Mouse (Mus musculus) right cerebral cortex, postnatal 10 days (tissue): ENCODE data around the gene Akp3.

Source experiments
- DNase-seq, 2 experiments: peaks; one replicate each; pipeline ENCODE4 v3.0.0; 2021; ENCODE audit warnings: low spot score in 2 of 2

Gene Akp3

DNA sequence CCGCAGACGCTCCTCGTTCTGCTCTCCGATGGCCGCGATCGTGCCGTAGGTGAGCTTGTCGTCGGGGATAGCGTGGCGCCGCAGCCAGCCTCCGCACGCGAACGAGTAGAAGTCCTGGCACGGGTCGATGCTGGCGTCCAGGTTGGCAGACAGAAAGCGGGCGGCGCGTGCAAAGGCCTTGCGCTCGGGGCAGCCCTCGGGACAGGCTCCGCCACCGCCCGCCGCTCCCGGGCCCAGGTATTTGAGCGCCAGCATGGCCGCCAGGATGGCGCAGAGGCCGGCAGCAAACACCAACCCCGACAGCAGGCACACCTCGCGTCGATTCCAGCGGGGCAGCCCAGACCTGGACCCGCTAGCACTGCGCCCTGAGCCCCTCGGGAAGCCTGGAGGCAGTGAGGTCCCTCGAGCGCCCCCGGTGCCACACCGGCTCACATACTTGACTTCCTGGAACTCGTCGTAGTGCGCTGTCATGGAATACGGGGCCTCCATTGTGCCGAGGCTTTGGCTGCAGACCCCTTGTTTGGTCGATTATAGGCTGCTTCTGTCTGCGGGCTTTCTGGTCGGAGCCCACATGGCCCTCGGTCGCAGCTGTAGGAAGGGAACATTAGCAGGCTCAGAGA lies 29.8 kb downstream of the Akp3 start:
- DNase-seq, result no peak

DNA sequence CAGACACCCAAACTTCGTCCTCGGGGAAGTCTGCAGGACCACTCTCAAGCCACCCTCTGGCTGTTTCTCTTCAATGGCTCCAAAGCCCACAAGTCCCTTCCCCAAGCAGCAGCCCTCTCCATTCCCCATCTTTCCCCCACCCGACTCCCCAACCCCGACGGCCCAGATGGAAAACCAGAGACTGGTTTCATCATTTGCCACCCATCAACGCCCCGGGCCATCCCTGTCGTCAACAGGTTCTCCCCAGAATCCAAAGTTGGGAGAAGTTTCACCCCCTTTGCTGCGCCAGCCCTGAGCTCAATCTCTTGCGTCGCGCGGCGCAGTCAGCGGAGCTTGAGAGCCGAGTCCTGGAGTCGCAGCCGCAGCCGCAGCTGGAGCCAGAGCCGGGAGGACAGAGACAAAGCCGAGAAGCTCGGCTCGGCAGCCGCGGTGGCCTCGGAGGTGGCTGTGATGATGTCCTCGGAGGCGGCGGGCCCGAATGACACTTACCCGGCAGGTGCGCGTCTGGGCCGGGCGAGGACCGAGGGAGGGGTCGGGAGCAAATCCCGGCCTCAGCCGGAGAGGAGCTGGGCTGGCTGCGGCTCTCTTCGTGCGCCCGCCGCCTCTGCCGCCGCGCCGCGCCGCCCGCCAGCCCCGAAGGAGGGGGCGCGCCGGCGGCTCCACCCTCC lies 30.9 kb downstream of the Akp3 start:
- DNase-seq, result peak in 1 of 2 experiments; percentile 40

DNA sequence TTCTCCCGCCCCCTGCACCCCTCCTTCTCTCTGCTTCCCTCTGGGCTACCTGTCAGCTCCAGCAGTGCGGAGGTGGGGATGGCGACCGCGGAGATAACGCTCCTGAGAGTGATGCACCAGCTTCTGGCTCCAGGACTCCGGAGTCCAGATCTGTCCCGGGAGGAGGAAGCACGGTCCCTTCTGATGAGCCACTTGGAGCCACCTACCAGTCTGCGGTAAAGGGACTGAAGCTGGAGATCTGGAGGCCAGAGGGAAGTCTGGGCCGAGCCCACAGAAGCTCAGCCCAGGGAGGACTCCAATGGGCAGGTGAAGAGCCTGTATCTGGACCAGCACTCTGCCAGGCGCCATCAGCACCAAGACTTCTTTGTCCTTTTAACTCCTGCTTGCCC lies 31.4 kb downstream of the Akp3 start, which contains the start of gene Ecel1:
TSS of gene Ecel1 (minus strand) at position 323 of the 389 bp plus-strand sequence.
- DNase-seq, result no peak

DNA sequence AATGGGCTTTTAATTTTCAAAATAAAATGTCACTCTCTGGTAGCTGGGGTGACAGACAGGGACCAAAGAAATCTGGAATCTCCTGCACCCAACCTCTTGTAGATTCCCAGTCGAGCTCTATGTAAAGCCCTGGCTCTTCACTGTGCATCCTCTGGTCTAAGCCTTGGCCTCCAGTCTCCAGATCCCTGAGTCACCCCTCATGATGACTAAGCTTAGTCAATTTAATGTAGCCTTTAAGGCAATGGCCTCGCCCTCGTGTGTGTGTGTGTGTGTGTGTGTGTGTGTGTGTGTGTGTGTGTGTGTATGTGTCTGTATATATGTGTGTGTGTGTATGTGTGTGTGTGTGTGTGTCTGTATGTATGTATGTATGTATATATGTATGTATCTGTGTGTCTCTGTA lies 34.6 kb downstream of the Akp3 start:
- DNase-seq, result no peak

DNA sequence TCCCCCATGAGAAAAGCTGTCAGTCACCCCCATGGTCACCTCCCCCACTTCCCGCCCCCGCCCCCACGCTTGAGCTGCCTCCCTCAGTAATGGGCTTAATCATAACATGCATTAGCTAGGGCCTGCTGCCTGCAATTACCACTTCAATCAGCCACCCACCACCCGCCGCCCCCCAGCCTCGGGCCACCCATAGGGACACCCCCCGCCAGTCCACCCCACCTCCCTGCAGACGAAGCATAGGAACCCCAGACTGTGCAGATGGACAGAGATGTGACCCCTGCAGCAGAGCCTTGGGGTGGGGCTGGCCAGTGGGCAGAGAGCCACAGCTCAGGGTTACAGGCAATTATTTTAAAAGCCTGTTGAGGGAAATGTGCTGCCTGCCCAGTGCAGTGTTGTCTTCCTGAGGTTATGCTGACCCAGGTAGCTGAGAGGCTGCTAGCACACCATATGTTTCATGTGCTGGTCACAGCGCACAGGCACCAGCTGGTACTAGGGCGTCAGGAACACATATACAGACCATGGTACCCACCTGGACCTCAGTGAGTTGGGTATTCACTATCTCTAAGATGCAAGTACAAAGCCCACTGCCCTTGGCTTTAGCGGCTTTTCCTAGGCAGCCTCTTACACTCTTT lies 39.5 kb downstream of the Akp3 start:
- no peak for DNase-seq

DNA sequence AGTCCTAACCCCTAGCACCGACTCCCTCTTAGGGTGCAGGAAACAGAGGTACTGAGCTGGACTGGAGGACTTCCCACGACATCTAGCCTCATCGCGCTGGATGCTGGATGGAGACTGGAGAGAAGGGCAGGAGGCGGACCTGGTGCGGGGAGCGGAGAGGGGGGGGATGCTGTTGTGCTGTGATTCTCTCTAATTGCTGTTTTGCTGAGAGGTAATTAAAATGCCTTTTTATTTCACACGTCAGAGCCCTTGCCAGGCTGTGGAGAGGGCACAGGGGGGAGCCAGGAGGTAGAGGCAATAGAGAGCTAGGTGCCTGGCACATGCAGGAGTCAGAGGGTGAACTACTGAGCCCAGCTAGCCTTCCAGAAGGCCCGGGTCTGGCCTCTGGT lies 40.0 kb downstream of the Akp3 start:
- DNase-seq, result no peak

DNA sequence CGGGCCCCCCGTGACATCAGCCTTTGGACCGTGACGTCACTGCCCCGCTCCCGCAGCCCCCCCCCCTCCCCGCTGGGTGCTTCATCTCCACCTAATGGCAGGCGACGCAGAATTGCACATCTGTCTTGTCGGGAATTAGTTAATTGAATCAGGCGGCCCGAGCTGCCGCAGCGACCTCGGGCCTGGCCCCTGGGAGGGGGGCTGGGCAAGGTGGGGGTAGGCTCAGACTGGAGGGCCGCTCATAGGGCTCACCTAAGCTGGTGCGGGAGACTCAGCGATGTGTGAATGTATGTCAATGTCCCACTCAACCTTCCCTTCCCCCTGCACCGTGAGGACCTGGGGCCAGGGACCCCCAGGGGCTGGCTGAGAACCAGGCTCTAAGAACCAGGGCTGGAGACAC lies 45.7 kb downstream of the Akp3 start:
- no peak for DNase-seq

DNA sequence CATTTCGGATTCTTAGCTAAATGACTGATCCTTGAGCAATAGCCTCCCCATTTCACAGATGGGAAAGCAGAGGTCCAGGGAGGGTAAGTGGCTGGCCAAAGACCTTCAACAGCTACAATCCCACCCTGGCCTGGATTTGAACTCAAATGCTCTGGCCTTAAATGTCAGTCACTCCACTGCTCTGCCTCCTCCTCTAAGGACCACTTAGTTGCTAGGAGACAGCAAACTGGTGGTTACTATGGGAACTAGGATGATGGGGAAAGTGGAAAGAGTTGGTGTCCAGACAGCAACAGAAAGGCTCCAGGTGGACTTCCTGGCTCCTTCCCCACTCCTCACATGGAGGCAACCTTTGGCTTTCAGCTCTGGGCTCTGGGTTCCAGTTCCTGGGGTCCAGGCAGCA lies 46.5 kb downstream of the Akp3 start:
- no peak for DNase-seq

DNA sequence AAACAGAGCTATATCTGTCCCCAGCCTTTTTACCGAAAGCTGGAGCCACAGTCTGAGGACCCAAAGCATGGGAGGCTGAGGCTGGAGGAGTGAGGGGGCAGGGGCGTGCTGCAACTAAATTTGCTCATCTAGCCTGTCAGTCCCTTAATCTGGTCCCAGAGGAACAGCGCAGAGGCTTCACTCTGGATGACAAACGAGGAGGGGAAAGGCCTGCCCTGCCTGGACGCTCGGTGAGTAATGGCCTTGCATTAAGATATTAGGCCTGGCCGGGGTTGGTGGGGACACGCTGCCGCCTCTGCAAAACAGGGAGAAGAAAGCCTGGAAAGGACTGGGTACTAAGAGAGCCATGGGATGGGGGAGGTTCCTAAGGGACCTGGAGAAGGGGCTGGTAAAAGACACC lies 47.5 kb downstream of the Akp3 start:
- no peak for DNase-seq

DNA sequence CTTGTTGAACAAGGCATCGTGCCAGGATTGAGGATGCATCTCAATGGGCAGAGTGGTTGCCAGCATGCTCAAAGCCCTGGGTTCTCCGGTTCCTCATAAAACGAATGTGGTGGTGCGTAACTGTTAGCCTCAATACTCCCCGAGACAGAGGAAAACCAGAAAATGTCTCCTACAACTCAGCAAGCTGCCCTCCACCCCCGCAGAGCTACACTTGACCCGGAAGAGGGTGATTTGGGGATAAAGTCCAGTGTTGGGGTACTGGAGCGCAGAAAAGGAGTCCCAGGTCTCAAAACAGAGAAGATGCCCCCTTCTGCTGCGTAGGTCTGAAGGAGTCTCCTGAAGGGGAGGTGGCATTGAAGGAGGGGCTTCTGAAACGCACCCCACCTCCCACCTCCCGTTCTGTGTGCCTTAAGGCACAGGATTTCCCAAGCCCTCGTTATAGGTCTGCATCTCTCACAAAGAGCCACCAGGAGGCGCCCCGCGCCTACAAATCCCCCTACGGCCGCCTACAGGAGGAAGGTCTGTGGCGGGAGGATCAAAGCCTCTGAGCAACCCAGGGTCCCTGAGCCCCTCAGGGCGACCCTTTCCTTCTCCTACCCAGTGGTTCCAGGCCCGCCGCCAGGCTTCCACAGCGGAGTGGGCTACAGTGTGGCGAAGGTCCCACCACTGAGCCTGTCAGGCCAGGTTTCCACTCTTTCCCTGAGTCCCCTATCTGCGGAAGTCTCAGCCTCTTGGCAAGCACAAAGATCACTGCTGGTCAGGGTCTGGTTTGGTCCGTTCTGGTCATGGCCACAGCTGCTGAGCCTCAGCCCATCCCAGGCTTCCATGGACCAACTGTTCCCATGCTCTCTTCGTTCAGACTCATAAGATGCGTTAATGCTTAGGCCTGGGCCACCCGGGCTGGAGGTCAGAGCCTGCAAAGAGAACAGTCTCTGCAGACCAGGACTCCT lies 49.5 kb downstream of the Akp3 start:
- DNase-seq, result peak; percentile 53 to 72

DNA sequence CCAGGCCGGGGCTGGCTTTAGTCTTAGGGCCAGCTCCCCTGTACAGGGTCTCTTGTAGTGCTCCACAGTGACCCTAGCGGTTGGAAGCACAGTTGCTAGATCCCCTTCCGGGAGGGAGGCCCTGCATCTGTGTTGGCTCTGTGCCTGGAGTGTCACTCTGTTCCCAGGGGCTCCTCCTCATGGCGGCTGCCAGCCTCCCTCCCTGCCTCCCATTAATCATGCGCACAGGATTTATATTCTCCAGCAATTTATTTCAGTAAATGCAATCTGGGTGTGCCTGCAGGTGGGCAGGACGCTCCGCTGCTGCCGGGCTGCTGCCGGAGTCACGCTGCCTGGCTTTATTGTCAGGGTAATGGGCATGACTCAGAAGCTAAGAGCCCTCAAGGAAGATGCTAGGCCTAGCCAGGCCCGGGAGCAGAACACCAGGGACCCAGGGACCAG lies 51.1 kb downstream of the Akp3 start:
- DNase-seq, result peak; percentile 83 to 86
